Mouse (Mus musculus) midbrain, embryonic 11.5 days (tissue): ENCODE data around the gene Nat8f4. TPM values are rescaled to one million over a fixed set of nuclear protein-coding genes. Genes with fewer than 3 reads are reported as not detected.
"Not testable (repeated sequence)": the region's sequence is repeated elsewhere in the genome, so short reads cannot be mapped to it uniquely, and the experiment has no call there.

Experiments used
- ATAC-seq: fragments of 200-750 bp; cut with Nextera tagmentation; 2 replicates; pipeline ENCODE4 v1.8.0; 2017; ENCODE audit warnings: moderate TSS enrichment, moderate library complexity; ENCODE audit not compliant: low FRiP score
- DNase-seq: peaks from one replicate; pipeline ENCODE4 v3.0.0; 2015; ENCODE audit warnings: low spot score; ENCODE audit errors: missing footprints
- H3K27ac ChIP-seq: fragments of 300-500 bp; sonication (generic); 2 replicates; pipeline ENCODE4 v1.5.1; 2014; ENCODE audit warnings: low read depth, low read length
- H3K27me3 ChIP-seq: fragments of 300-500 bp; sonication (generic); 2 replicates; pipeline ENCODE4 v1.6.1; 2014; ENCODE audit warnings: mild to moderate bottlenecking, low read length, moderate library complexity, mixed read lengths; ENCODE audit not compliant: control insufficient read depth, insufficient read depth
- H3K36me3 ChIP-seq: fragments of 300-500 bp; sonication (generic); 2 replicates; pipeline ENCODE4 v1.6.1; 2014; ENCODE audit warnings: mild to moderate bottlenecking, low read length, moderate library complexity, mixed read lengths; ENCODE audit not compliant: control insufficient read depth, insufficient read depth
- H3K4me1 ChIP-seq: fragments of 300-500 bp; sonication (generic); 2 replicates; pipeline ENCODE4 v1.6.1; 2014; ENCODE audit warnings: low read length; ENCODE audit not compliant: control insufficient read depth, insufficient read depth
- H3K4me2 ChIP-seq: fragments of 300-500 bp; sonication (generic); 2 replicates; pipeline ENCODE4 v1.6.1; 2014; ENCODE audit warnings: mild to moderate bottlenecking, moderate library complexity
- H3K4me3 ChIP-seq: fragments of 300-500 bp; sonication (generic); 2 replicates; pipeline ENCODE4 v1.5.1; 2014; ENCODE audit warnings: low read depth, low read length
- H3K9ac ChIP-seq: fragments of 300-500 bp; sonication (generic); 2 replicates; pipeline ENCODE4 v1.6.1; 2014; ENCODE audit warnings: low read length
- H3K9me3 ChIP-seq: fragments of 300-500 bp; sonication (generic); 2 replicates; pipeline ENCODE4 v1.6.1; 2016; ENCODE audit warnings: low read length; ENCODE audit not compliant: control insufficient read depth
- WGBS: fragments of 180-500 bp; shearing (Covaris S2); extraction: QIAGEN DNeasy Blood & Tissue Kit; methylation state at CpG from one replicate; pipeline ENCODE4 v1.1.7; 2014; 5-methylcytosine and 5-hydroxymethylcytosine counted together
- polyA plus RNA-seq: library from polyadenylated mRNA; unstranded; fragments of >200 nt; fragmentation: Nextera tagmentation; extraction: Ambion mirVana; gene quantifications from 2 replicates; pipeline ENCODE4 v1.2.1, GENCODE M21; 2014

Gene Nat8f4
- polyA plus RNA-seq, 1 experiment from 2014 or later: 7.0 TPM

DNA sequence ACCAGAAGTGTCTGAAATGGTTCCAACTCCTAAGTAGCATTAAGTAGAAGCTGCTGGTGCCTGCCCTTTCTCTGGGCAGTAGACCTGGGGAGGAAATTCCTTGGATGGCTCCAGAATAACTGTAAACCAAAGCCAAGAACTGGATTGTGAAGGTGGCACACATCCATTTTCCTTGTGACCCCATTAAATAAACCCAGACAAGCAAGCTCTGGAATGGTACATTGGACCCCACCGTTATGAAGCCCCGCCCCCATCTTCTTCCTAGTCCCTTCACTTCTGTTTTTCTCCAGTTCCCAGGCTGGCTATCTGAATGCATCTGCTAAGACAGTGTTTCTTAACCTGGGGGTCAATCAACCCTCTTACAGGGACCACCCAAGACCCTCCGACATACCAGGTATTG is 6.9 kb upstream of the Nat8f4 start, which contains the start of gene Tprkb:
TSS of gene Tprkb (plus strand) at position 279 of the 400 bp plus-strand sequence.
- H3K9me3 ChIP-seq: no peaks in the 10 kb centered on the region
- H3K27ac ChIP-seq: no peak within 1 kb of the TSS
- no peaks in the 10 kb centered on the region for H3K27me3 ChIP-seq
- peaks cover 6% of the 10 kb centered on the region; the same call in 1 of the 2 replicates for H3K4me1 ChIP-seq
- WGBS: 89% methylated on average over 3 of the region's 3 CpGs
- no peak within 1 kb of the TSS for H3K4me3 ChIP-seq
- no peak for DNase-seq
- H3K4me2 ChIP-seq: no peak within 1 kb of the TSS
- no peak within 1 kb of the TSS for H3K9ac ChIP-seq
- H3K36me3 ChIP-seq: no peaks in the 10 kb centered on the region
- ATAC-seq: no peak

GRCm38 (mm10) chr6:85909704-85910103 is 5.0 kb upstream of the Nat8f4 start:
- H3K9me3 ChIP-seq: no peaks in the 10 kb centered on the region
- 84% methylated on average over 1 of the region's 1 CpGs for WGBS
- no peak for ATAC-seq
- H3K27ac ChIP-seq: no peak overlapping the region
- no peak overlapping the region for H3K4me2 ChIP-seq
- 0 out of 2 replicates have a peak, but pooled peaks cover under 1% of the 10 kb centered on the region for H3K4me1 ChIP-seq
- no peaks in the 10 kb centered on the region for H3K36me3 ChIP-seq
- no peak overlapping the region for H3K4me3 ChIP-seq
- DNase-seq: no peak
- H3K9ac ChIP-seq: no peak overlapping the region
- H3K27me3 ChIP-seq: no peaks in the 10 kb centered on the region

GRCm38 (mm10) chr6:85908341-85908740 is 3.7 kb upstream of the Nat8f4 start:
- H3K9ac ChIP-seq: no peak overlapping the region
- no peak for ATAC-seq
- no peak overlapping the region for H3K4me2 ChIP-seq
- H3K27ac ChIP-seq: no peak overlapping the region
- no peak overlapping the region for H3K4me3 ChIP-seq
- H3K27me3 ChIP-seq: no peaks in the 10 kb centered on the region
- no peaks in the 10 kb centered on the region for H3K9me3 ChIP-seq
- no peaks in the 10 kb centered on the region for H3K4me1 ChIP-seq
- WGBS: 73% methylated on average over 3 of the region's 3 CpGs
- no peaks in the 10 kb centered on the region for H3K36me3 ChIP-seq
- DNase-seq: no peak

DNA sequence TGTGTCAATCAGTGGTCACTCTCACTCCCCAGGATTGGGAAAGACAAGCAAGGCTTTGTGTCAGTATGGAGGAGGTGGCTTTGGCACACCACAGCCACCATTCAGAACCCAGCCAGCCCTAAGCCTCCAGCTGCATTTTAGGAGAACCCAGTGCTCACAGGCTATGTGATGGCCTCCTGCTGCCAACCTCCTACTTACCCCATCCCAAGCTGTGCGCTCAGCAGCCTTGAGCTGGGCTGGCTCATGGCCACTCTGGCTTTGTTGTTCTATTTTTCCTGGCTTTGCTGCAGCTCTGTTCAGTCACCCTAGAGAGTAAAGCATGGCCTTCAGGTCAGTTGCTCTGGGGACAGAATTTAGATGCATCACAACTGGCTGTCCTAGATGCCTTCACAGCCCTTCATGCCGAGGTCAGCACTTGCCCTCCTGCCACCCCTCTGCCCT is 2.2 kb upstream of the Nat8f4 start:
- H3K27ac ChIP-seq, H3K4me1 ChIP-seq, H3K9ac ChIP-seq, H3K27me3 ChIP-seq, ATAC-seq, H3K4me2 ChIP-seq, DNase-seq, H3K36me3 ChIP-seq, H3K9me3 ChIP-seq, H3K4me3 ChIP-seq: not testable (repeated sequence)
- 69% methylated on average over 2 of the region's 2 CpGs for WGBS

GRCm38 (mm10) chr6:85902303-85902702 is 2.4 kb downstream of the Nat8f4 start:
- 96% methylated on average over 2 of the region's 2 CpGs for WGBS
- Histone ChIP-seq H3K36me3 (no peaks in the 10 kb centered on the region), H3K9ac (no peak overlapping the region), H3K4me1 (no peaks in the 10 kb centered on the region), H3K27ac (no peak overlapping the region), H3K4me3 (no peak overlapping the region), H3K27me3 (no peaks in the 10 kb centered on the region), H3K4me2 (no peak overlapping the region), H3K9me3 (no peaks in the 10 kb centered on the region)
- ATAC-seq (no peak), DNase-seq (no peak)

DNA sequence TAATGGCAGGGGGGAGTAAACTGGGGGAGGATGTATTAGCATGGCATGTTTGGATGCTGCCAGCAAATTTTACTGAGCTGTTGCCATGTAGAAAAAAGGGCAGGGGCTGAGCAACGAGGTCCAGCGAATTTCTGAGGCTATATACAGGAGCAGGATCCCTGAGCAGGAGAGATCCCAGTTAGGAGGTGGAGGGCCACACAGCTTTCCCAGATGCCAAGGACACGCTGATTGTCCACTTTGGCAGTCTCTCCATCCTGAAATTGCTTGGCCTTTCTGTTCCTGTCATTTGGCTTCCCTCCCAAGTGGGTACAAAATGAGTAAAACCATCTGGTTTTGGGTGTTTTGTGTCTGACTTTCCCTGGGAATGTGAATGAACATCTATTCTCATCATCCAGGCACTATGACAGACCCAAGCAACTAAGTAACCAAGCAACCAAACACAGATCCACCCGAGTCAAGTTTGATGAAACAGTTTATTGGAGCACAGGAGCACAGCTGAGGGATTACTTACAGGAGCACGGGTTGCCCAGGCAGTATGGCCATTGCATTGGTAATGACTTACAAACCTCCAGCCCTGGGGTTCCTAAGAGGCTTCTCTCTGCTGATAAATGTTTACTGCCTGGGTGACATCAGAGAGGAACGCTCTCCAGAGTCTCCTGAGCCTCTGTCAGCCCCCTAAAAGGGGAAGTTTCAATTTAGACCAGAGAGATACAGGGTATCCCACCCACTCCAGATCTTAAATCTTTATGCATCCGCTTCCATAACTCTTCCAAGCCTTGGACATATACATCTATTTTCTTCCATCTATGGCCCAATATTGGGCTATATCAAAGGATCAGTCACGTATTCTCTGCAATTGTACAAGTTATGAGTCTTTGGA is 5.8 kb downstream of the Nat8f4 start:
- not testable (repeated sequence) for H3K27ac ChIP-seq, H3K4me1 ChIP-seq, H3K9me3 ChIP-seq, H3K4me2 ChIP-seq, DNase-seq, H3K27me3 ChIP-seq, H3K36me3 ChIP-seq, H3K4me3 ChIP-seq, ATAC-seq, H3K9ac ChIP-seq
- WGBS: 82% methylated on average over 7 of the region's 8 CpGs

DNA sequence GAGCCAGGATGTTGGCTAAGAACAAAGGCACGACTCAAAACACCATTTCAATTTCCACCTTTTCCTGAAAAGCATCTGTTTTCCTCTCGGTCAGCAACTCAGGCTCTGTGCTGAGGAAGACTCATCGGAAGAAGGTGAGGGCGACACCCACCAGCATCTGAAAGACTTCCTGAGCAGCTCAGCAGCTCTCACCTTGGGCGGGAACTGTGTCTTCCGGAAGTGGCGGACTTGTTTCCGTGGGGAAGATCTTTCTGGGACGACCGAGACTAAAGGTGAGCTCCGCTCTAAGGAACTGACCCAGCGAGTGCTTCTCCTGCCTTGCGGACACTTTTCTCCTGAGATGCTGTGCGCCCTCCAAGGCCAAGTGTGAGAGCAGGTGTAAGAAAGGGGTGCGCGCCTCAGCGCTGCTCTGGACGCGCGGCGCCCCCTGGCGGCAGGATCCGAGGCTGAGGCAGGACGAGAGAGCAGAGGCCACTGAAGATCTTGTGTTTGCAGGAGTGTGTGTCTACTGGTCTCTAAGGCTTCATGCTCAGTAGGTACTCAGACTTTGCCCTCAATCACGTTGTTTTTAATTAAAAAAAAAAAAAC is 9.5 kb downstream of the Nat8f4 start:
- H3K9me3 ChIP-seq, H3K27me3 ChIP-seq, DNase-seq, ATAC-seq, H3K4me2 ChIP-seq, H3K27ac ChIP-seq, H3K4me3 ChIP-seq, H3K36me3 ChIP-seq, H3K4me1 ChIP-seq, H3K9ac ChIP-seq: not testable (repeated sequence)
- WGBS: 75% methylated on average over 25 of the region's 25 CpGs

DNA sequence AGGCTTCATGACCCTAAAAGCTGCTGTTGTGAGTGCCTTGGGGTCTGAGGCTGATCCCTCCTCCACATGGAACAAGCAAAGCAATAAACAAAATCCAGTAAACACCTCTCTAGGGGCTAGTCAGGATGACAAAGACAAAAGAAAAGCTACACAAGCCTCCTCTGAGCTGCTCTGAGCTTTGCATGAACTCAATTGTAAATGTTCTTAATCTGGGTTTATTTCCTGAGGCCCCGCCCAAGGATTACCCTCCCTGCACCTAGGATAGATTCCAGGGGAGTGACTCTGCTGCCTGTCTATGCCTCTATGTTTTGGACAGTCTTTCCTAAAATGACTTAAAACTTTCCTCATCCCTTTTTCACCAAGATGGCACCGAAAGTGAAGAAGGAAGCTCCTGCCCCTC is 15.7 kb downstream of the Nat8f4 start:
- H3K36me3 ChIP-seq: no peaks in the 10 kb centered on the region
- H3K4me3 ChIP-seq: no peak overlapping the region
- H3K4me2 ChIP-seq: no peak overlapping the region
- ATAC-seq (no peak), DNase-seq (no peak)
- 89% methylated on average over 2 of the region's 2 CpGs for WGBS
- no peak overlapping the region for H3K9ac ChIP-seq
- no peaks in the 10 kb centered on the region for H3K9me3 ChIP-seq
- no peak overlapping the region for H3K27ac ChIP-seq
- no peaks in the 10 kb centered on the region for H3K27me3 ChIP-seq
- no peaks in the 10 kb centered on the region for H3K4me1 ChIP-seq

DNA sequence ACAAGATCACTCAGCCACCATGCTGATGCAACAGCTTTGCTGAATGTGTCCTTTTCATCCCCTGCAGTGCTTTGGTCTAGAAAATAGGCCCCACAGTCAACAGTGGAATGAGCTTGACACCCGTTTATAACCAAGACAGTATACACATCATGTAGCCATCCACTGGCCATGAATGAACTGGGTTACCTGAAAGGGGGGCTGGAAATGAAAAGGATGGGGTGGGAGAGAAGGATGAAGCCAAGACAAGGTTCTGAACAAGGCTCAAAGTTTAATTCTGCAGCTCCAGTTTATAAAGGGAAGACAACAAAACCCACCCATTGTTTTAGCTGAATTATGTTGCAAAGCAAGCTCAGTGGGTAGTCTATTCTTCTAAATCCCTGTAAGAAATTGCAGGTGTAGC is 20.4 kb downstream of the Nat8f4 start:
- Histone ChIP-seq H3K36me3 (no peaks in the 10 kb centered on the region), H3K4me1 (no peaks in the 10 kb centered on the region), H3K4me3 (no peak overlapping the region), H3K27me3 (no peaks in the 10 kb centered on the region), H3K9ac (no peak overlapping the region), H3K9me3 (peaks cover 6% of the 10 kb centered on the region; the same call in 1 of the 2 replicates), H3K4me2 (no peak overlapping the region), H3K27ac (no peak overlapping the region)
- ATAC-seq (no peak), DNase-seq (no peak)
- WGBS: 85% methylated on average over 1 of the region's 1 CpGs
